Mouse (Mus musculus) lung, adult 18-20 months (tissue): ENCODE results near the gene Hist1h1c.
A peak's percentile ranks its signal among the peaks of the same experiment; 100 is the strongest.
"Not testable (repeated sequence)": the region's sequence is repeated elsewhere in the genome, so short reads cannot be mapped to it uniquely, and the experiment has no call there.

ENCODE experiments used
- DNase-seq, 2 experiments: peaks; one replicate each; pipeline ENCODE4 v3.0.0; 2022; ENCODE audit warnings: mixed read lengths in 2 of 2

Hist1h1c gene

DNA sequence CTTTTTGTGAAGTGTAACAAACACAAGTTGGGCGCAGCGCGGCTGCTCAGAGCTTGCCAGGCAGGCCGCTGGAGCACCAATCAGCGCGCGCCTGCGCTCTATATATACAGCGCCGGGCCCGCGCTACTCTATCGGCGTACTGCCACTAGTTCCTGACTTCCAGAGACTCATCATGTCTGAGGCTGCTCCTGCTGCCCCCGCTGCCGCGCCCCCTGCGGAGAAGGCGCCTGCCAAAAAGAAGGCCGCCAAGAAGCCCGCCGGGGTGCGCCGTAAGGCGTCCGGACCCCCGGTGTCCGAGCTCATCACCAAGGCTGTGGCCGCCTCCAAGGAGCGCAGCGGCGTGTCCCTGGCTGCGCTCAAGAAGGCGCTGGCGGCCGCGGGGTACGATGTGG is at the start of gene Hist1h1c:
Hist1h1c (plus strand) TSS at position 132 of the 392 bp plus-strand sequence.
- DNase-seq = peak; percentile 88 to 90

- DNase-seq = no peak
Measured at GRCm38 (mm10) chr13:23688956-23689355, 49.7 kb upstream of the Hist1h1c start.

DNA sequence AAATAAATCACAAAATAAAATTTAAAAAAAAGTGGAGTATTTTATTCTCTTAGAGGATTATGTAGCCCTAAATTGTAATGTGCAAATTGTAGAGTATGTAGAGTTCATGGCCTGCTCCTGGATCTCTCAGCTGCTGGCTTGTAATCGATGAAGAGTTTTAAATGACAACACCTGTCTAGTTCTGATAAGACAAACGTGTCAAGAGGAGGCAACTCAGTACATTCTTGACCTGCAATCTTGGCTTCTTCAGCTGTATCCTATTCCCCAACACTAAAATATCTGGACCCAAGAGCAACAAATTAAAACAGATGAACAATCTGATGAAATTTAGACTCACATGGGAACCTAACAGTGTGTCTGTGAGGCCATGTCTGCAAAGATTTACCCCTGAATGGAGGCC is 49.1 kb upstream of the Hist1h1c start:
- no peak for DNase-seq

DNA sequence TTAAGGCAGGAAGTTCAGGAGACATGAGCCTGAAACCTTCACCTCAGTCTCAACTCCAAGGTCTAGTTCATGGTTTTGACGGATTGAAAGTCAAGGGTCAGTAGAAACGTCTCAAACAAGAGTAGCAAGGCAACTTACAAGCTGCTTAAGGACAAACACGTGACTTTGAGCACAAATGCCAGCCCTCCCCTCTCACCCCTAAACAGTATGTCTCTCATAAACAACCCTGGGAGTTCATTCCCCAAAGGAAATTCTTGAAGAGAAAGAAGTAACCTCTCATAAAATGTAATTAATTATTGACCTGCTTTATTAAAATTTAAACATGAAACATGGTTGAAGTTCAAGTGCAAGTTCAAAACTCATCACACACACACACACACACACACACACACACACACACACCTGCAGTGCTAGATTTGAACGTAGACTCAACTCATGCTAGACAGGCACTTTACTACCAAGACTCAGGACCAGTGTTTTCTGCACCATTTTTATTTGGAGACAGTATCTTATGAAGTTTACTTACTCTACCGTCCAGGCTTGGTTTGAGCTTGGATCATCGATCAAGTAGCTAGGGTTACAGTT is 44.7 kb upstream of the Hist1h1c start:
- no peak for DNase-seq

GRCm38 (mm10) chr13:23694956-23695355 is 43.7 kb upstream of the Hist1h1c start:
- DNase-seq = no peak

DNA sequence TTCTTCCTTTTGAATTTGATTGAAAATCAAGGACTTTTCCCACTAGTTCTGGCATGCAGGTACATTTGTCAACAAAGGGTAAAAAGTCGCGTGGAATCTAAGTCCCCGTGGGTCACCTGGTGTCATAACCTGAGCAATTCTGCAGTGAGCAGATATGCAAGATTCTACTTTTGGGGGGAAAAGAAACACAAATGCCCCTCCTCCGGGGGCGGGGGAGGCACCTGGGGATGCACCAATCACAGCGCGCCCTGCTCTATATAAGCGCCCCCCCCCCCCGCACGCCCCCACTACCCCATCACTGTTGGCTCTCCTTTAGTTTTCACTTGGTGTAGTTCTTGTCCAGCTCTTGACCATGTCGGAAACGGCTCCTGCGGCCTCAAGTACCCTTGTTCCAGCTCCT is 43.1 kb upstream of the Hist1h1c start, which contains the start of gene Hist1h1t:
Hist1h1t (plus strand) TSS at position 301 of the 400 bp plus-strand sequence.
- DNase-seq = no peak

DNA sequence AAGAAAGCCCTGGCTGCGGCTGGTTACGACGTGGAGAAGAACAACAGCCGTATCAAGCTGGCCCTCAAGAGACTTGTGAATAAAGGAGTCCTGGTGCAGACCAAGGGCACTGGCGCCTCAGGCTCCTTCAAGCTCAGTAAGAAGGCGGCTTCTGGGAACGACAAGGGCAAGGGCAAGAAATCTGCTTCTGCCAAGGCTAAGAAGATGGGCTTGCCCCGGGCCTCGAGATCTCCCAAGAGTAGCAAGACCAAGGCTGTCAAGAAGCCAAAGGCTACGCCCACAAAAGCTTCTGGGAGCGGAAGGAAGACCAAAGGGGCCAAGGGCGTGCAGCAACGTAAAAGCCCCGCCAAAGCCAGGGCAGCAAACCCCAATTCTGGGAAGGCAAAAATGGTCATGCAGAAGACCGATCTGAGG is 42.5 kb upstream of the Hist1h1c start:
- DNase-seq = no peak

- DNase-seq = peak; percentile 59 to 63
Measured at GRCm38 (mm10) chr13:23697491-23698299, 40.9 kb upstream of the Hist1h1c start.

DNA sequence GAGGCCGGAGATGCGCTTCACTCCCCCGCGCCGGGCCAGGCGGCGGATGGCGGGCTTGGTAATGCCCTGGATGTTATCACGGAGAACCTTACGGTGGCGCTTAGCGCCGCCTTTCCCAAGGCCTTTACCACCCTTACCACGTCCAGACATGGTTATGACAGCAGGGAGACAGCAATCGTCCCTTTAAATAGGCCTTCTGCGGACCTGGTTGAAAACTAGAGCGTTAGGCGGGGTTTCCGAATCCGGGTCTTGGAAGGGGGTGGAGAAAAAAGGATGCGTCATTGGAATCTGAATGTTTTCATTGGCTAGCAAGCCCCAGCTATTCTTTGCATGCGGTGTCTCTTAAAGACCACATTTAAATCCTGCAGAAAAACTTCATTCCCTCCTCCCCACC is 40.3 kb upstream of the Hist1h1c start, which contains the start of gene Hist1h4c:
Hist1h4c (minus strand) TSS at position 155 of the 394 bp plus-strand sequence.
- DNase-seq = peak; percentile 99

DNA sequence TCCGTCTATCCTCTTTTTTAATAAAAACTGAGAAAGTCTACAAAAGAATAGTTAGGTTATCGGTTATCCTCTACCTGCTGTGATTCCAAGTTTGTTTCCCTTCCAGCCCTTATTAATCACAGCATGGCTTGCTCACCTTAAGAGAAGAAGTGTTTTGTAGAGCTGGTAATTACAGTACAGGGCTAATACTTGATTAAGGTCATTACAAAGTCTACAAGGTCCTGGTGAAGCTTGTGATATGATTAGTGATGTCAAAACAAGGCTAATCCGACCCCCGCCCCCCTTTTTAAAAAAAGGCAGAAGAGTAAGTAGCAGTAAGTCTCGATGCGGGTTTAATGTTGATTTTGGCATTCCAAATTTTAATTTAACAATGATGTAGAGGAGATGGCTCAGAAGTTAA is 39.6 kb upstream of the Hist1h1c start:
- DNase-seq = no peak

- no peak for DNase-seq
Measured at GRCm38 (mm10) chr13:23699767-23700166, 38.8 kb upstream of the Hist1h1c start.

GRCm38 (mm10) chr13:23700786-23701520 is 37.7 kb upstream of the Hist1h1c start:
- DNase-seq = peak; percentile 75 to 81

- no peak for DNase-seq
Measured at GRCm38 (mm10) chr13:23702220-23702619, 36.4 kb upstream of the Hist1h1c start.

DNA sequence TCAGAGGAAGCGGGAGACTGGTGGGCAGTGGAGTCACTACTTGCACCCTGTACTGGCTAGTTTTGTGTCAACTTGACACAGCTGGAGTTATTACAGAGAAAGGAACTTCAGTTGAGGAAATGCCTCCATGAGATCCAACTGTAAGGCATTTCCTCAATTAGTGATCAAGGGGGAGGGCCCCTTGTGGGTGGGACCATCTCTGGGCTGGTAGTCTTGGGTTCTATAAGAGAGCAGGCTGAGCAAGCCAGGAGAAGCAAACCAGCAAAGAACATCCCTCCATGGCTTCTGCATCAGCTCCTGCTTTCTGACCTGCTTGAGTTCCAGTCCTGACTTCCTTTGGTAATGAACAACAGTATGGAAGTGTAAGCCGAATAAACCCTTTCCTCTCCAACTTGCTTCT is 35.8 kb upstream of the Hist1h1c start:
- DNase-seq = not testable (repeated sequence)

DNA sequence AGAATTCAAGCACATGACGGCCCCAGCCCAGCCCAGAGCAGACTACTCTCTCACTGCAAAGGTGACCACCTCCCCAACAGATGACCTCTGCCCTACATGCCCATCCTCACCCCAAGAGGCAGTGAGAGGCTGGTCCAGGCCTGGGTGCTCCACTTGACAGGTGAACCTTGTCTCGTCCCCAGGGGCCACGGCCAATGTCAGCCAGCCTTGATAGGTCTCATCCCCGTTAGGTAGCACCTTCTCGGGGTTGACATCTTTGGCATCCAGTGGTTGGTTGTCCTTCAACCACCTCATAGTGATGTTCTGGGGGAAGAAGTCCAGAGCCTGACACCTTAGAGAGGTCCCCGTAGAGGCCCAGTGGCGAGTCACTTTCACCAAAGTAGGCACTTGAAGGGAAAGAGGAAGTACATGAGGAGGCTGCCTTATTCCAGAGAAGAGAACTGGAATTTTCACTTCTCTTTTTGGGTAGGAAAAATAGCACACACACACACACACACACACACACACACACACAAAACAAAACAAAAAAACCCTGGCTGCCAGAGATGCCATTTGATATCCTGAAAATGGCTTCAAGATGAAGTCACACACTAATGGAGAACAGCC is 32.8 kb upstream of the Hist1h1c start:
- DNase-seq = no peak

DNA sequence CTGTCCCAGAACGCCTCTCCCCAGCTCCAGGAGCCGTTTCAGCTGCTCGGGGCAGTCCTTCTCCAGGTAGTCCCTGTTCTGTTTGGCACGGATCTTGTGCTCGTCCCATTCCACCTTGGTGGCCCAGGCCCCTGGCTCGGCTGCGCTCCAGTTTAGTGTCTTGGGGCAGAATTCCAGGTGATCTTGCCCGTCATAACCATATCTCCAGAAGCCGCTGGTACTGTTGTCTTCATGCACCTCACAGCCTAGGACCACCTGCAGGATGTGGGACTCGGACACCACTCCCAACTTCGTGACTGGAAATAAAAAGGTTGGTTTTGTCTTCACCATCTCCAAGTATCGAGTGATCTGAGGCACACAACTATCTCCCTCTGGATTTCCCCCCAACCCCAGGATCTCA is 31.8 kb upstream of the Hist1h1c start:
- DNase-seq = no peak

GRCm38 (mm10) chr13:23708041-23708440 is 30.6 kb upstream of the Hist1h1c start:
- no peak for DNase-seq

DNA sequence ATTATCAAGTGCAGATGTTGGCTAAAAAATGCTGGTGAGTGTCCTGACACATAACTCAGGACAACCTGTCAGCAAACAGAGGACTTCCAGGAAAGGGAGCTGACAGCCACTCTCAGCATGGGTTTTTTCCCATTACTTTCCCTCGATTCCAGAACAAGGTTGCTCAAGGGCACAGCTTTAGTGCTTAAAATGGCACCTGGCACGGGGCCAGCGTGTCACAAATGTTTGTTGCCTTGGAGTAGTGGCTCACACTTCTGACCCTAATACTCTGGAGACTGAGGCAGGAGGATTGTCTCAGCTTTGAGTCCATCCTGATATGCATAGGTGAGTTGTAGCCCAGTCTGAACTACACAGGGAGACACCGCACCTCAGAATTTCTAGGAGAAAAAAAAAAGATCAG is 30.0 kb upstream of the Hist1h1c start:
- DNase-seq = no peak

DNA sequence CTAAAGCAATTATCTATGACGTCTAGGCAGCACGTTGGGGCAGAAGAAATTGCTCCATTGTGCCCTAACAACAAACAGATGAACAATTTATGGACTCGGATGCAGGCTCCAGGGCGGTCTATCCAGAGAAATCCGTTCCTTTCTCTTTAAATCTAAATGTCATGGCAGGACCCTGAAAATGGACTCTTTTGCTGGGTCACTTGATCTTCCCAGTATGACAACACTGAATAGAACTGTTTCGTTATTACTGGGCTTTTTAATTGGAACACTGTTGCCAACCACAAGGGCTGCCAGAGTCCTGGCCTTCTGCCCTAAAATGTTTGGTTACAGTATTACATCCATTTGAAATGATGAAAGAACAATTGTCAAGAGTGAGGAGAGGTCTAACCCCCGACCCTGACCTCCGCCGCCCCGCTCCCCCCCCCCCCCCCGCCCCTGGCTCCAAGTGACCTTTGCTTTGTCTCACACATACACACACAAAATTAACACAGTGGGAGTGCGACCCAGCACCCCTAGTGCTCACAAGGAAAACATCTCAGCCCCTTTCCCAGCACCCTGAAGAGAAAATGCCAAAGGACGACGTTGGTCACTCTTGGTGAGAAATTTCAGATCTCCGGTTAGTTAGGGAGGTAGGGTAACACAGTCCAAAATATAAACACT is 28.8 kb upstream of the Hist1h1c start:
- DNase-seq = no peak

DNA sequence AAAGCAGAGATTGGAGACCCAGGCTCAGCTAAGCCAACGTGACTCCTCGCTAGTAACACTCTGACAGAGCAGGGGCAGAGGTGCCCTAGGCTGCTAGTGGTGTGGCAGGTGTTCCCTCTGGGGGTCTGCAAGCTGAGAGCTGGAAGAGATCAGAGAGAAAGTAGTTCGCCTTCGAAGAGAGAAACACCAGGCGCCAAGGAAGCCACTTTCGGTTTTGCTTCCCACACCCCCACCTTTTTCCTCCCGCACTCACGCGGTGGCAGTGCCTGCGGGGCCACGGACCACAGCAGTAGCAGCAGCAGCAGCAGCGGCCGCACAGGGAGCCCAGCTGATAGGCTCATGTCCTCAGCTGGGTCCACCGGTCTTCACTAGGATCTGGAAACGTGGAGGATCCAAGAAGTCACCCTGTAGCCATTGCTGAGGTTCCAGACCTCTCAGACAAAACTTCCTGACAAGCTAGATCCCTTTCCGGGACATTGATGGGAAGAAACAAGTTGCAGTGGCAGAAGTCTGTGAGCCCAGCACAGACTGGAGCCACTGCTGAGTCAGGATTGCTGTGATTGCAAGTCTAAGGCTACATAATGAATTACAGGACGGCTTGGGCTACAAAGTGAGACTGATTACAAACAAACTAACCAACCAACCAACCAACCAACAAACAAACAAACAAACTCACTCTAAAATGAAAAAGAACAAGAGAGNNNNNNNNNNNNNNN is 28.1 kb upstream of the Hist1h1c start, which contains the start of gene Hfe:
Hfe (minus strand) TSS at position 481 of the 716 bp plus-strand sequence.
- DNase-seq = peak; percentile 73 to 75

GRCm38 (mm10) chr13:23716261-23717042 is 22.2 kb upstream of the Hist1h1c start:
- DNase-seq = no peak
